Mouse (Mus musculus): ENCODE measurements at regions not wholly inside any gene's neighbourhood (a gene's known extent, or its start where the extent isn't known, plus 50 kb on each side); places are given as distances from the start of the nearest gene placed in this dataset.

DNA sequence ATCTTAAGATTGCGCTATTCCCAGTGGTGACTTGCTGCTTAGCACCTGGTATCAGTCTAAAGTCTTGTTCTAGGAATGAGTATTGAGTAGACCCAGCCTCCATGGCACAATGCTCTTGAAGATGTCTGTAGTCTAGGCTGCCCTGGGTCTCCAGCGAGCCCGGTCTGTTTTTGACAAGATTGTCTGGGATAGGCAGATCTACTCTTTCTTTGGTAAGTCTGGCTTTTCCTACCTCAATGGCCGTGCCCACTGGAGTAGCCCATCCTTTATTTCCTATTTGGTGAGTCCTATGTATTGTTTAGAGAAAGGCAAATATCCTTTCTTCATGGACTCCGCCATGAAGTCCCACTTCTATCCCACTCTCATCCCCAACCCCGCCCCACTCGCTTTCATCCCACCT, 227.2 kb upstream of the Ccdc122 start:
- 97% methylated on average over 7 of the region's 7 CpGs for WGBS
- TF ChIP-seq CTCF (IDR thresholded peaks at IDR 0.05; ENCODE audit: low read depth) (no peak), EP300 (optimal IDR thresholded peaks at IDR 0.05) (no peak)
- no peaks in the 10 kb centered on the region for H3K27me3 ChIP-seq (ENCODE audit: control insufficient read depth, insufficient read depth, low read length)

GRCm38 (mm10) chr14:76805151-76805785, 231.3 kb upstream of the Ccdc122 start:
- Histone ChIP-seq H3K4me1 (replicated peaks; ENCODE audit: control insufficient read depth, insufficient read depth) (no peaks in the 10 kb centered on the region), H3K27ac (replicated peaks) (no peak overlapping the region), H3K4me2 (replicated peaks; ENCODE audit: low read depth) (no peak overlapping the region), H3K9me3 (ENCODE audit: control insufficient read depth, low read length) (no peaks in the 10 kb centered on the region), H3K4me3 (ENCODE audit: low read depth, low read length) (no peak overlapping the region), H3K36me3 (ENCODE audit: control insufficient read depth, insufficient read depth, low read length) (no peaks in the 10 kb centered on the region), H3K9ac (ENCODE audit: low read length) (no peak overlapping the region), H3K27me3 (ENCODE audit: control insufficient read depth, insufficient read depth, low read length) (no peaks in the 10 kb centered on the region)
- ATAC-seq (ENCODE audit: low FRiP score, low TSS enrichment) (peak; percentile 56; the same call in 1 of the 2 replicates), DNase-seq (ENCODE audit: low spot score) (no peak)
- WGBS, result 24% methylated on average over 13 of the region's 13 CpGs
- TF ChIP-seq EP300 (optimal IDR thresholded peaks at IDR 0.05) (no peak), CTCF (IDR thresholded peaks at IDR 0.05; ENCODE audit: low read depth) (no peak)

More for the DNA sequence above, 227.2 kb upstream of the Ccdc122 start:
- no peaks in the 10 kb centered on the region for H3K4me1 ChIP-seq (replicated peaks; ENCODE audit: control insufficient read depth, insufficient read depth)
- no peaks in the 10 kb centered on the region for H3K9me3 ChIP-seq (ENCODE audit: control insufficient read depth, low read length)
- no peaks in the 10 kb centered on the region for H3K36me3 ChIP-seq (ENCODE audit: control insufficient read depth, insufficient read depth, low read length)
- H3K9ac ChIP-seq (ENCODE audit: low read length), result no peak overlapping the region
- ATAC-seq (ENCODE audit: low FRiP score, low TSS enrichment) (no peak), DNase-seq (ENCODE audit: low spot score) (no peak)
- H3K4me3 ChIP-seq (ENCODE audit: low read depth, low read length), result no peak overlapping the region
- H3K4me2 ChIP-seq (replicated peaks; ENCODE audit: low read depth), result no peak overlapping the region
- no peak overlapping the region for H3K27ac ChIP-seq (replicated peaks)

DNA sequence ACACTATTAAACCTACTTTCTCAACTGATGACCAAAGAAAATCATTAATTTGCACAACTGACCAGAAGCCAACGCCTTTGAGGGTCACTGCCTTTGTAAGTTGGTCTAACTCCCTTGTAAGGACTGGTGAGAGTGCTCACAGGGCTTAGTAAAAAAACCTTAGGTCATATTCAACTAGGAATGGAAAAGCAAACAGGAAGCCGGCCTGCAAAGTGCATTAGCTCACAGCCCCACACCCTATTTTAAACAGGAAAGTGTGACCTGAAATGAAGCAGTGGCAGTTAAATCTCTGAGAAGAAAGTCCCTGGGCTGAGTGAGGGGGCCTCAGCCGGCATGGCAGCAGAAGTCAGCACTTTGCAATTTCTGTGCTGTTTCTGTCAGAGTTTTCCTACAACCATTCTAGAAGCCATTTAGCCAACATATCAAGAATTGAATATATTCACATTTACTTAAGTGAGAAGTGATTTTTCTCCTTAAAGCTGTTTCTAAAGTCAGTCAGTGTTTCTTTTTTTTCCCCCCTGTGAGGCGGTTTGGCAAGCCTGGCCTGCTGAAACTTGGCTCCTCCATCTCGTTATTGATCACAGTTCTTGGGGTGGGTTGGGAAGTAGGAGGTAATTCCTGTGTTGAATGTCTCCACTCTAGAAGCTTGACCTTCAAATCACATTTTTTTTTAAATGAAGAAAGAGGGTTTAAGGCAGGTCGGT, 232.0 kb upstream of the Ccdc122 start:
- ATAC-seq (ENCODE audit: low FRiP score, low TSS enrichment) (0 out of 2 replicates have a peak, but pooled peaks have one; percentile 32), DNase-seq (ENCODE audit: low spot score) (no peak)
- H3K9me3 ChIP-seq (ENCODE audit: control insufficient read depth, low read length), result no peaks in the 10 kb centered on the region
- no peak overlapping the region; the same call in 1 of the 2 replicates for H3K27ac ChIP-seq (replicated peaks)
- 19% methylated on average over 6 of the region's 6 CpGs for WGBS
- no peaks in the 10 kb centered on the region for H3K36me3 ChIP-seq (ENCODE audit: control insufficient read depth, insufficient read depth, low read length)
- H3K27me3 ChIP-seq (ENCODE audit: control insufficient read depth, insufficient read depth, low read length), result no peaks in the 10 kb centered on the region
- TF ChIP-seq EP300 (optimal IDR thresholded peaks at IDR 0.05), result no peak
- no peak for TF ChIP-seq CTCF (IDR thresholded peaks at IDR 0.05; ENCODE audit: low read depth)
- H3K9ac ChIP-seq (ENCODE audit: low read length), result no peak overlapping the region
- no peak overlapping the region for H3K4me3 ChIP-seq (ENCODE audit: low read depth, low read length)
- peaks cover 2% of the 10 kb centered on the region; the same call in 1 of the 2 replicates for H3K4me1 ChIP-seq (replicated peaks; ENCODE audit: control insufficient read depth, insufficient read depth)
- no peak overlapping the region for H3K4me2 ChIP-seq (replicated peaks; ENCODE audit: low read depth)

DNA sequence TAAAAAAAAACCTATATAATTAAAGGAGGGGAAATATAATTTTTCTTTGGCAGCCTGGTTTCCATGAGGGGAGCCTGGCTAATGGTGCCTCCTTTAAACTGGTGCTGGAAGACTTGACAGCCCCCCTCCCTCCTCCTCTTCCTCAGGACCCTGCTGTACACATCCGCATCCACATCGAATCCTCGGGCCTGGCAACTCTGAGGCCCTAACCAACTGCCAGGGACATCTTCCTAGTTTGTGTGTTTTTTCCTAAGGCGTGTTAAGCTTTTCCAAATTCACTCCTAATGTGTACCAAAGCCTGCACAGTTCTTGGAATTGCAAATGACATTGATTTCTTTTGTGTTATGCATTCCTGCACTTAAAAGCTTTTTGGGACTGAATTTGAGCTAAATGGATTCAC, 236.4 kb upstream of the Ccdc122 start:
- WGBS, result 35% methylated on average over 4 of the region's 4 CpGs
- H3K4me1 ChIP-seq (replicated peaks; ENCODE audit: control insufficient read depth, insufficient read depth), result peaks cover 2% of the 10 kb centered on the region; the same call in 1 of the 2 replicates
- H3K9me3 ChIP-seq (ENCODE audit: control insufficient read depth, low read length), result no peaks in the 10 kb centered on the region
- H3K27me3 ChIP-seq (ENCODE audit: control insufficient read depth, insufficient read depth, low read length), result no peaks in the 10 kb centered on the region
- no peak overlapping the region for H3K4me2 ChIP-seq (replicated peaks; ENCODE audit: low read depth)
- DNase-seq (ENCODE audit: low spot score) (no peak), ATAC-seq (ENCODE audit: low FRiP score, low TSS enrichment) (no peak)
- H3K9ac ChIP-seq (ENCODE audit: low read length), result no peak overlapping the region
- no peak overlapping the region for H3K4me3 ChIP-seq (ENCODE audit: low read depth, low read length)
- no peaks in the 10 kb centered on the region for H3K36me3 ChIP-seq (ENCODE audit: control insufficient read depth, insufficient read depth, low read length)
- TF ChIP-seq CTCF (IDR thresholded peaks at IDR 0.05; ENCODE audit: low read depth), result no peak
- TF ChIP-seq EP300 (optimal IDR thresholded peaks at IDR 0.05), result no peak
- peak overlapping the region; percentile 61; the same call in 1 of the 2 replicates for H3K27ac ChIP-seq (replicated peaks)

- 40% methylated on average over 6 of the region's 6 CpGs for WGBS
- H3K4me2 ChIP-seq (replicated peaks; ENCODE audit: low read depth), result no peak overlapping the region
- no peaks in the 10 kb centered on the region for H3K27me3 ChIP-seq (ENCODE audit: control insufficient read depth, insufficient read depth, low read length)
- H3K36me3 ChIP-seq (ENCODE audit: control insufficient read depth, insufficient read depth, low read length), result no peaks in the 10 kb centered on the region
- ATAC-seq (ENCODE audit: low FRiP score, low TSS enrichment) (no peak), DNase-seq (ENCODE audit: low spot score) (no peak)
- H3K4me1 ChIP-seq (replicated peaks; ENCODE audit: control insufficient read depth, insufficient read depth), result peaks cover 2% of the 10 kb centered on the region; the same call in 1 of the 2 replicates
- no peak for TF ChIP-seq EP300 (optimal IDR thresholded peaks at IDR 0.05)
- TF ChIP-seq CTCF (IDR thresholded peaks at IDR 0.05; ENCODE audit: low read depth), result no peak
- H3K9ac ChIP-seq (ENCODE audit: low read length), result no peak overlapping the region
- H3K9me3 ChIP-seq (ENCODE audit: control insufficient read depth, low read length), result no peaks in the 10 kb centered on the region
- H3K4me3 ChIP-seq (ENCODE audit: low read depth, low read length), result no peak overlapping the region
- H3K27ac ChIP-seq (replicated peaks), result no peak overlapping the region; the same call in 1 of the 2 replicates
Measured at GRCm38 (mm10) chr14:76799741-76800140, 236.8 kb upstream of the Ccdc122 start.

GRCm38 (mm10) chr14:76798925-76799428, 237.6 kb upstream of the Ccdc122 start:
- WGBS, result 66% methylated on average over 8 of the region's 8 CpGs
- Histone ChIP-seq H3K27ac (replicated peaks) (no peak overlapping the region), H3K27me3 (ENCODE audit: control insufficient read depth, insufficient read depth, low read length) (no peaks in the 10 kb centered on the region), H3K9ac (ENCODE audit: low read length) (no peak overlapping the region), H3K4me3 (ENCODE audit: low read depth, low read length) (no peak overlapping the region), H3K36me3 (ENCODE audit: control insufficient read depth, insufficient read depth, low read length) (no peaks in the 10 kb centered on the region), H3K4me1 (replicated peaks; ENCODE audit: control insufficient read depth, insufficient read depth) (peaks cover 2% of the 10 kb centered on the region; the same call in 1 of the 2 replicates), H3K9me3 (ENCODE audit: control insufficient read depth, low read length) (no peaks in the 10 kb centered on the region), H3K4me2 (replicated peaks; ENCODE audit: low read depth) (no peak overlapping the region)
- DNase-seq (ENCODE audit: low spot score) (no peak), ATAC-seq (ENCODE audit: low FRiP score, low TSS enrichment) (no peak)
- no peak for TF ChIP-seq CTCF (IDR thresholded peaks at IDR 0.05; ENCODE audit: low read depth)

Measured in stomach, postnatal 0 days (tissue).